Comparison of ENCODE assay signal across 8 mouse cellular contexts in the genomic region with DNA sequence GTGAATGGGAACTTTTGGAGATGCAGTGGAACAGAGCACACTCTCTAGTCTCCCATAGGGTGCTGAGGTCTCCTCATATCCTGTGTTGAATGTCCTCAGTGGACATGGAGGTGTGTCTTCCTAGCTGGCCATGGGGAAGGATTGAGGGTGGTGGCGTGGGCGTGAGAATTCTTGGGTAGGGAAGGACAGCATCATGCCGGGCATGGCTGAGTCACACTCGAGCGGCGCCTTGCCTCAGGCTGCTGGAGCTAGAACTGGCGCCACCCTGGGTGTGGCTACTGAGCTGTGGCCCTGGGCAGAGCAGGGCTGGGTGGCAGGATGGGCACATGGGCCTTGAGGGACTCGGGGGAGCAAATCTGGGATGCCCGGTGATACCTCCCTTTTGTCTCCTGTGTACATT. TPM values are rescaled to one million over a fixed set of nuclear protein-coding genes. Genes with fewer than 3 reads are reported as not detected.
A peak's percentile ranks its signal among the peaks of the same experiment; 100 is the strongest.
DNase-seq lines count a peak whose midpoint lies in the region; ATAC-seq lines count a peak whose summit lies in the region.

No protein-coding gene starts in this region.

- WGBS in hindbrain, embryonic 13.5 days: 90% methylated on average over 9 of the region's 9 CpGs

- peak overlapping the region; percentile 28 for H3K4me3 ChIP-seq in erythroblast, embryonic 14.5 days (replicated peaks)
- H3K4me3 ChIP-seq in hindbrain, embryonic 13.5 days: 0 out of 2 replicates have a peak overlapping the region, but pooled peaks have one; percentile 44

- no peaks in the 10 kb centered on the region; the same call in 1 of the 2 replicates for H3K36me3 ChIP-seq in erythroblast, embryonic 14.5 days (ENCODE audit: control insufficient read depth)
- H3K36me3 ChIP-seq in hindbrain, embryonic 13.5 days: no peaks in the 10 kb centered on the region

- peak overlapping the region; percentile 81; the same call in 1 of the 2 replicates for H3K27ac ChIP-seq in hindbrain, embryonic 13.5 days

- H3K4me2 ChIP-seq in hindbrain, embryonic 13.5 days: peak overlapping the region; percentile 67

- H3K27me3 ChIP-seq in erythroblast, embryonic 14.5 days (ENCODE audit: control insufficient read depth): peaks cover 60% of the 10 kb centered on the region
- H3K27me3 ChIP-seq in hindbrain, embryonic 13.5 days: peaks cover 44% of the 10 kb centered on the region

- H3K4me1 ChIP-seq in erythroblast, embryonic 14.5 days (ENCODE audit: control insufficient read depth): peaks cover 67% of the 10 kb centered on the region
- peaks cover 62% of the 10 kb centered on the region for H3K4me1 ChIP-seq in hindbrain, embryonic 13.5 days (replicated peaks)

- no peak for ATAC-seq in hindbrain, embryonic 13.5 days (ENCODE audit: low FRiP score)

- peak; percentile 49 to 87 for DNase-seq in urinary bladder, adult 18-20 months (ENCODE audit: low spot score in 2 of 2)
- DNase-seq in urinary bladder, postnatal 10 days (ENCODE audit: low spot score): no peak
- peak; percentile 53 for DNase-seq in liver
- peak; percentile 57 to 63 for DNase-seq in natural killer cell, adult 2 months (ENCODE audit: low spot score in 2 of 2)
- no peak for DNase-seq in spleen, postnatal 14 days (ENCODE audit: low spot score in 2 of 2)
- DNase-seq in layer of hippocampus, postnatal 36 days: no peak

- H3K9ac ChIP-seq in hindbrain, embryonic 13.5 days: peak overlapping the region; percentile 43; the same call in 1 of the 2 replicates

- no peaks in the 10 kb centered on the region for H3K9me3 ChIP-seq in erythroblast, embryonic 14.5 days (ENCODE audit: control insufficient read depth, low read length)
- H3K9me3 ChIP-seq in hindbrain, embryonic 13.5 days: no peaks in the 10 kb centered on the region

RNA-seq across cellular contexts. Expression of a gene that starts 17.4 kb away (rescaled TPM):
- polyA plus RNA-seq in erythroblast, embryonic 14.5 days (2012): not detected in 2 replicates
- polyA plus RNA-seq in hindbrain, embryonic 13.5 days (2015; fragmentation: Nextera tagmentation; extraction: Ambion mirVana): 10.3 and 10.9 TPM in 2 replicates
- total RNA-seq in layer of hippocampus, postnatal 36 days (2021): 1 to 10 TPM; 2.2 to 4.9 TPM

RNA-seq across cellular contexts. Expression of a gene that starts 34.4 kb away (rescaled TPM):
- polyA plus RNA-seq in erythroblast, embryonic 14.5 days (2012): 0.44 and 0.65 TPM in 2 replicates
- 38.5 and 39.1 TPM in 2 replicates for polyA plus RNA-seq in hindbrain, embryonic 13.5 days (2015; fragmentation: Nextera tagmentation; extraction: Ambion mirVana)
- 10 to 100 TPM; 16.8 to 18.1 TPM for total RNA-seq in layer of hippocampus, postnatal 36 days (2021)

RNA-seq across cellular contexts. Expression of a gene that starts 47.1 kb away (rescaled TPM):
- polyA plus RNA-seq in erythroblast, embryonic 14.5 days (2012): 43.2 and 62.9 TPM in 2 replicates
- polyA plus RNA-seq in hindbrain, embryonic 13.5 days (2015; fragmentation: Nextera tagmentation; extraction: Ambion mirVana): 263 and 280 TPM in 2 replicates
- total RNA-seq in layer of hippocampus, postnatal 36 days (2021): 100 to 1,000 TPM; 131 to 145 TPM

RNA-seq across cellular contexts. Expression of a gene that starts 54.6 kb away (rescaled TPM):
- not detected in 2 replicates for polyA plus RNA-seq in erythroblast, embryonic 14.5 days (2012)
- polyA plus RNA-seq in hindbrain, embryonic 13.5 days (2015; fragmentation: Nextera tagmentation; extraction: Ambion mirVana): 1.9 and 2.9 TPM in 2 replicates
- total RNA-seq in layer of hippocampus, postnatal 36 days (2021): 1 to 10 TPM; 1.7 to 1.8 TPM

RNA-seq across cellular contexts. Expression of a gene that starts 54.7 kb away (rescaled TPM):
- polyA plus RNA-seq in erythroblast, embryonic 14.5 days (2012): 2.2 and 2.5 TPM in 2 replicates
- polyA plus RNA-seq in hindbrain, embryonic 13.5 days (2015; fragmentation: Nextera tagmentation; extraction: Ambion mirVana): 50.7 and 57.6 TPM in 2 replicates
- total RNA-seq in layer of hippocampus, postnatal 36 days (2021): 10 to 100 TPM; 15.1 to 16.2 TPM

Comparison
In these comparisons a context has a peak if more than half of its experiments do, and no peak if none do; other contexts are left out.
1. DNase-seq: peak in urinary bladder, adult 18-20 months (2 of 2), liver (single experiment) and natural killer cell, adult 2 months (2 of 2); none in urinary bladder, postnatal 10 days (single experiment), spleen, postnatal 14 days (0 of 2) and layer of hippocampus, postnatal 36 days (0 of 2).
2. RNA of a gene that starts 17.4 kb away (polyA plus RNA-seq): 10.3 to 10.9 TPM in hindbrain, embryonic 13.5 days; not detected in erythroblast, embryonic 14.5 days; every median in the first group is over 10 times any median in the second.
3. RNA of a gene that starts 34.4 kb away (polyA plus RNA-seq): 38.5 to 39.1 TPM in hindbrain, embryonic 13.5 days; 0.44 to 0.65 TPM in erythroblast, embryonic 14.5 days; every median in the first group is over 10 times any median in the second.